Comparison of ENCODE assay signal across 11 mouse cellular contexts in the genomic region with DNA sequence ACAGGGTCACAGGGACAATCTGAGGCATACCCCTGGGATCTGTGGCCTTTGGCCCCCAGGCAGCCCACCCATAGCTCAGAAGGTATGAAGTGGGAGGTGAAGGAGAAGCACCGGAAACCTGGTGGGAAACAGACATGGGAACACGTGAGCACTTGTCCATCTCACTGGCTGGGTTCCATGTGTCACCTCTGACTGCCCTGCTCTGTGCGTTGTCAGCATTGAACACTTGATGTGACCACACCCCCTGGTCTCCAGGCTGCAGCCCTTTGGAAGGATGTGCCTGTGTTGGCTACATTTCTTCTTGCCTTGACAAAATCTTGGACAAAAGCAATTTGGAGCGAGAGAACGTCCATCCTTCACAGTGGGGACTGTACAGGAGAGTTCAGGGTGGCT. TPM values are rescaled to one million over a fixed set of nuclear protein-coding genes. Genes with fewer than 3 reads are reported as not detected.
A peak's percentile ranks its signal among the peaks of the same experiment; 100 is the strongest.
DNase-seq lines count a peak whose midpoint lies in the region; ATAC-seq and TF ChIP-seq lines count a peak whose summit lies in the region.
"Had no signal": no experiment of that assay in that cellular context is flagged by ENCODE, and none has a peak within 500 bp of the region (broad histone marks: within the 10 kb centered on the region; RNA-seq: fewer than 3 reads in every experiment).

No protein-coding gene starts in this region.

- no peaks in the 10 kb centered on the region for H3K27me3 ChIP-seq in lung, embryonic 15.5 days
- H3K27me3 ChIP-seq in kidney, postnatal 0 days (ENCODE audit: insufficient read depth, low read length) = no peaks in the 10 kb centered on the region
- H3K27me3 ChIP-seq in small intestine, adult 2 months (ENCODE audit: control insufficient read depth, insufficient read depth, low read length) = no peaks in the 10 kb centered on the region
- H3K27me3 ChIP-seq: Patski had no signal

- H3K4me1 ChIP-seq in lung, embryonic 15.5 days = peaks cover 40% of the 10 kb centered on the region
- peaks cover 22% of the 10 kb centered on the region; the same call in 1 of the 2 replicates for H3K4me1 ChIP-seq in kidney, postnatal 0 days (replicated peaks; ENCODE audit: insufficient read depth, low read length)
- H3K4me1 ChIP-seq in small intestine, adult 2 months (ENCODE audit: control insufficient read depth, insufficient read depth, insufficient read length, low read length) = peaks cover 44% of the 10 kb centered on the region

- TF ChIP-seq CTCF in kidney, postnatal 0 days (IDR thresholded peaks at IDR 0.05; ENCODE audit: low read depth) = no peak
- TF ChIP-seq CTCF in small intestine, adult 2 months (IDR thresholded peaks at IDR 0.05; ENCODE audit: extremely low read depth, insufficient read length, insufficient replicate concordance, low read depth, low read length) = no peak

- 53% methylated on average over 5 of the region's 5 CpGs for WGBS in lung, embryonic 15.5 days
- 40% methylated on average over 5 of the region's 5 CpGs for WGBS in kidney, postnatal 0 days
- WGBS in small intestine, adult 2 months = 65% methylated on average over 5 of the region's 5 CpGs

- DNase-seq in adrenal gland, postnatal 14 days = peak; percentile 26
- no peak for DNase-seq in adrenal gland, postnatal 4 days (ENCODE audit: low spot score in 2 of 2)
- no peak for DNase-seq in lung, postnatal 14 days
- DNase-seq in kidney, postnatal 0 days (ENCODE audit: low spot score) = no peak
- no peak for DNase-seq in layer of hippocampus, adult 9-10 months (ENCODE audit: low spot score)
- no peak for DNase-seq in left cerebral cortex, postnatal 4 days
- DNase-seq: cerebellum, postnatal 14 days; midbrain, embryonic 14.5 days had no signal

- intact Hi-C loops in left cerebral cortex, postnatal 4 days (cut with DNase I) = no loop called here

- no peaks in the 10 kb centered on the region for H3K36me3 ChIP-seq in lung, embryonic 15.5 days
- no peaks in the 10 kb centered on the region for H3K36me3 ChIP-seq in kidney, postnatal 0 days (ENCODE audit: insufficient read depth, low read length)
- H3K36me3 ChIP-seq in small intestine, adult 2 months (ENCODE audit: control insufficient read depth, insufficient read depth, low read length) = no peaks in the 10 kb centered on the region

- no peak overlapping the region for H3K9ac ChIP-seq in lung, embryonic 15.5 days
- no peak overlapping the region for H3K9ac ChIP-seq in kidney, postnatal 0 days (ENCODE audit: low read depth, low read length)

- no peak overlapping the region for H3K4me3 ChIP-seq in lung, embryonic 15.5 days
- no peak overlapping the region for H3K4me3 ChIP-seq in kidney, postnatal 0 days (replicated peaks; ENCODE audit: low read depth, low read length)
- no peak overlapping the region for H3K4me3 ChIP-seq in small intestine, adult 2 months (ENCODE audit: low read depth, low read length)

- no peak for ATAC-seq in lung, embryonic 15.5 days (ENCODE audit: borderline replicate concordance, extremely low read depth, low FRiP score, low TSS enrichment)
- ATAC-seq in kidney, postnatal 0 days (replicated peaks; ENCODE audit: low FRiP score, low read depth) = no peak

- no peak overlapping the region for H3K4me2 ChIP-seq in lung, embryonic 15.5 days
- no peak overlapping the region for H3K4me2 ChIP-seq in kidney, postnatal 0 days (ENCODE audit: low read length)

- 0 out of 2 replicates have a peak overlapping the region, but pooled peaks have one; percentile 21 for H3K27ac ChIP-seq in lung, embryonic 15.5 days
- peak overlapping the region; percentile 91 for H3K27ac ChIP-seq in kidney, postnatal 0 days
- peak overlapping the region; percentile 89 for H3K27ac ChIP-seq in small intestine, adult 2 months (ENCODE audit: insufficient read depth, low read depth, low read length)

- H3K9me3 ChIP-seq in lung, embryonic 15.5 days = no peaks in the 10 kb centered on the region
- H3K9me3 ChIP-seq in kidney, postnatal 0 days (replicated peaks; ENCODE audit: low read length) = no peaks in the 10 kb centered on the region

- TF ChIP-seq POLR2A in small intestine, adult 2 months (IDR thresholded peaks at IDR 0.05; ENCODE audit: low read depth, low read length) = no peak

RNA-seq across cellular contexts. Expression of a gene that starts 20.9 kb away (rescaled TPM):
- 97.2 and 105 TPM in 2 replicates for total RNA-seq in adrenal gland, postnatal 14 days (2021)
- 100 to 1,000 TPM; 115 to 119 TPM for total RNA-seq in adrenal gland, postnatal 4 days (2021)
- polyA plus RNA-seq in lung, embryonic 15.5 days (2015; fragmentation: Nextera tagmentation; extraction: Ambion mirVana) = 12.6 TPM in 2 replicates
- polyA plus RNA-seq in kidney, postnatal 0 days (2015; fragmentation: Nextera tagmentation; extraction: Ambion mirVana) = 15.6 and 16.2 TPM in 2 replicates
- 50.5 and 91.6 TPM in 2 replicates for polyA plus RNA-seq in small intestine, adult 2 months (2012; rRNA removed)
- total RNA-seq in left cerebral cortex, postnatal 4 days (2021) = 10 to 100 TPM; 52.6 to 53.0 TPM

Comparison
In these comparisons a context has a peak if more than half of its experiments do, and no peak if none do; other contexts are left out.
1. H3K27ac ChIP-seq: peak in every context shown above with its lines; median percentile 91 in kidney, postnatal 0 days; 89 in small intestine, adult 2 months; 21 in lung, embryonic 15.5 days.